Mouse (Mus musculus) thymus, postnatal 0 days (tissue): Measurements from ENCODE around the gene Ccl22. TPM values are rescaled to one million over a fixed set of nuclear protein-coding genes. Genes with fewer than 3 reads are reported as not detected.

ENCODE experiments used
- DNase-seq: peaks from one replicate; pipeline ENCODE4 v3.0.0-alpha.2; 2015; ENCODE audit warnings: low spot score
- polyA plus RNA-seq: library from polyadenylated mRNA; unstranded; fragments of >200 nt; fragmentation: Nextera tagmentation; extraction: Ambion mirVana; gene quantifications from 2 replicates; pipeline ENCODE4 v1.2.1, GENCODE M21; 2015

The Ccl22 gene
- polyA plus RNA-seq, result 24.8 and 28.7 TPM in 2 replicates

GRCm38 (mm10) chr8:94745476-94746184 lies at the start of gene Ccl22:
Gene Ccl22, plus strand, starts transcription at chr8:94745590.
- DNase-seq, result no peak

DNA sequence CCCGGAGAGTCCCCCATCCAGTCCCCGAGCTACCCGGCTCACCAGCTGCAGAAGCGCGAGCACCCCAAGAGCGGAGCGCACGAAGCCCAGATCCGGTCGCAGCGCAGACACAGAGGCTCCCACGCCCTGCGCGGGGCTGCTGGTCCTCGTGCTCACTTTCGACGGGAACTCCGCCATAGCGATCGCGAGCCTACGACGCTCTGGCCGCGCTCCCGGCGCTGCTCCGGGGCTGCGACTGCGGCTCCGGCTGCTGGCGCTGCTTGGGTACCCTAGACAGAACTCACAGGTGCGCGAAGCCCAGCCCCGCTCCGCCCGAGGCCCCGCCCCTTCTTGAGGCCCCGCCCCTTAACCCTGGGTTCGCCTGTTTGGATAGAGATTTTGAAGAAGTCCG lies 49.4 kb upstream of the Ccl22 start, which contains the start of gene Pllp:
Pllp (minus strand) TSS at position 285 of the 391 bp plus-strand sequence.
- peak; percentile 44 for DNase-seq

- no peak for DNase-seq
These were observed 48.8 kb upstream of the Ccl22 start for GRCm38 (mm10) chr8:94696566-94696965.

GRCm38 (mm10) chr8:94697956-94698355 lies 47.4 kb upstream of the Ccl22 start:
- no peak for DNase-seq

DNA sequence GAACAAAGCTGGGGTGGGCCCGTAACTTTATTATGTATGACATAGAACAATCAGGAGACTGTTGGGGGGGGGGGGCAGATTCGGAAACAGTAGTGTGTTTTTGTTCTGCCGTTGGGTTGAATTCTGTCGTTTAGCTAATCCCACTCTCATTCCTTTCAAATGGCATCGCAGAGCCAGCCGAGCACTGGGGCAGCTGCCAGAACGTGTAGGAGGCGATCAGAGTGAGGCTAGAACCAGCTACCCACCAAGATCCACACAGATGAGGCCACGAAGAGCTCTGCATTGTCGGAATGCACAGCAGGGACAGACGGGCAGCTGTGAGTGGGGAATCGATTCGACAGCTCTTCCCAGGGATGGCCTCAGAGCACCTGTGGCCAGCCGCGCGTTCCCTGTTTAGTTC lies 46.0 kb upstream of the Ccl22 start:
- DNase-seq, result no peak

DNA sequence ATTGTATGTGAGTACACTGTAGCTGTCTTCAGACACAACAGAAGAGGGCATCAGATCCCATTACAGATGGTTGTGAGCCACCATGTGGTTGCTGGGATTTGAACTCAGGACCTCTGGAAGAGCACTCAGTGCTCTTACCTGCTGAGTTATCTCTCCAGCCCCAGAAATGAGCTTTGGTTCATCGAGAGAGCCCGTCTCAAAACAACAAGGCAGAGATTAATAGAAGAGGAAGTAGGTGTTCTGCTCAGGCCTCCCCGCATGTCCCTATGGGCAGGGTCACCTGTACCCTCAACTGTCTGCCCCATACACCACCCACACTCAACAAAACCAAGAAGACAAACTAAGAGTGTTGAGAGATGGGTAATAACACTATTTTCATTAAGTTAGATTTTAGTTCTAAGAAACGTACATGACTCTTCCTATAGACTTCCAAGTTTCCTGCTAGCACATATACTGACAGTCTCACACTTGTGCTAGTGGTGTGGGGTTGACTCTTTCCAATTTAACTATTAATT lies 44.9 kb upstream of the Ccl22 start:
- no peak for DNase-seq

- no peak for DNase-seq
These were observed 43.2 kb upstream of the Ccl22 start for GRCm38 (mm10) chr8:94702156-94702555.

DNA sequence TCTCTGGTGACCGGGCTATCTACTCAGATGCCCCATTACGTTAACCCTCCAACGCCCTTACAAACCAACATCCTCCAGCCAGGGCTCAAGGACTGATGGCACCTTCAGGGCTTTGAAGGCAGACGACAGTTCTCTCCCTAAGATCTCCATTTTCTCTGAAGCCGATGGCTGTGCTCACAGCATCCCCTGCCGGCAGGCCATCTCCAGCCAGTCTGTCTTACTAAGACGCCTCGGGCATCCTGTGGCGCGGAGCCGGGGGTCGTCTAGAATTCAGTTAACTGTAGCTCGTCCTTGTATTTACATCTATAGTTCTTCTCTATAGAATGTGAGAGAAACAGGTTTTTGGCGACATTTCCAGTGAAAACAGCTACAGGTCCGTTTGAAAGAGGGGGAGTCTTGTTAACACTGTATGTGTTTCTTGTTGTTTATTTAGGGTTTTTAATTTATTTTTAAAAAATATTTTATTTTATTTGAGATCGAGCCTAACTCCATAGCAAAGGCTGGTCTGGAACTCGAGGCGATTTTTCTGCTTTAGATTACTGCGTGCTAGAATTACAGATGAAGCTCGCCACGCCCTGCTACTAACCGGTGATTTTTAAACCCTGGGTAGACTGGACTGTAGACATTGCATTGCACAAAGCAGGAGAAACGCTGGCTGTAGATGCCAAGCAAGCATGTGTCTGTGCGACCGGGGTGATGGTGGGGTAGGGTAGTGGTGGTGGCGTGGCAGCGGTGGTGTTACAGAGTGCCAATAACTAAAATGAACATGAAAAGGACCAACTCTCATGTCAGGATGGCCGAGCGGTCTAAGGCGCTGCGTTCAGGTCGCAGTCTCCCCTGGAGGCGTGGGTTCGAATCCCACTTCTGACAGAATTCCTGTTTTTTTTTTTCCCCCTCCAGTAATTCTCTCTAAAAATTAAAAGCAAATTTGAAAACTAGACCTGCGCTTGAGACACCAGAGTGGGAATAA lies 42.3 kb upstream of the Ccl22 start:
- peak; percentile 79 for DNase-seq

GRCm38 (mm10) chr8:94703972-94704668 lies 41.3 kb upstream of the Ccl22 start:
- peak; percentile 98 for DNase-seq

- DNase-seq, result no peak
These were observed 40.8 kb upstream of the Ccl22 start for GRCm38 (mm10) chr8:94704669-94704984.

DNA sequence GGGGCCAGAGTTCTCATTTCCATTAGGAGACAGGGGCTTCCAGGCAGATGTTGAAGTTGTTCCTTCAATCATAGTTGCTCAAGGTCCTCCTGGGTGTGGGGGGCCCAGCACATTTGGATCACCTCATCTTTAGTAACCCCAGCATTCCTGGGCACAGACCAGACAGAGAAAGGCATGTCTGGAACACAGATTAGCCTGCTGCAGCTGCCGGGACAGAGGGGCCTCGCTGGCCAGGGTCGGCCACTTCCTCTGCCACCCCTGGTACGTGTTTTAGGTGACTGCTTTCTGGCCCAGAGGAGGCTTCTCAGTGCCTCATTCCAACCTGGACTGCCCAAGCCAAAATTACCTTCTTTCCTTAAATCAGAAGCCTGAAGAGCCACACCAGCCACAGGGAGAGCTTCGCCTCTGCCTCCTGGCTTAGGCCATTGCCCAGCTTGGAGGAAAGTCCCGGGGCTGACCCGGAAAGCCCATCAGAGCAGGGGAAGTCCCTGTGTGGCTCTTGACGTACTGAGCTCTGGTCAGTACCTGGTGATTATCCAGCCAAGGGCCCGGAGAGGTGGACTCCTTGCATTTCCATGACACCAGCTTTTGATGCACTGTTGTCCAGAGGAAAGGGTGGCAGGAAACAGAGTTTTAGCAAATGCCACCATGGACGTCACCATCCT lies 39.7 kb upstream of the Ccl22 start:
- DNase-seq, result no peak

DNA sequence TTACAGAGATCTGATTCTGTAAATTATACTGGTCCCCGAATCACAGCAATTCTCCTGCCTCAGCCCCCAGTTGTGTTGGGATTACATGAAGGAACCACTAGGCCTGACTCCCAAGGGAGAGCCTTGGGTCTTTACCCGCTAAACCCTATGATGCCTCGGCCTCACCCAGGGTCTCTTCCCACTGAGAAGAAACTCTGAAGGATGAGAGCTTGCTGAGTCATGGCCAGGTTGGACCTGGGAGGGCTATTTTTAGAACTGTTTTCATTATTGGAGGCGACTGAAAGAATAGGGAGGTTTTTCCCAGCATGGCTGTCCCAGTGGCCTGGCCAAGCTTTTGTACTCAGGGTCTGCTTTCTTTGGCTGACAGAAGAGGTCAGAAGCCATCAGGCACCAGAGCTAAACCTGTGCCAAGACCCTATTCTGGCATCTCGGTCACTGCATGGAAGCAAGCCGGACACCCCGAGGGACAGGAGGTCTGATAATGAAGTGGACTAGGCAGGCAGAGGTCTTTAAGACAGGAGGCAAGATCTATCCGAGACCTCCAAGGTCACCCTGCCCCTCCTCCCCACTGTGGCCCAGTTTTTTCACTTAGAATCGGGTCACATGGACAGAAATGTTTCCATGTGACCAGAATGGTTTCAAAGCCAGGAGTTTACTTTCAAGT lies 38.5 kb upstream of the Ccl22 start:
- no peak for DNase-seq

GRCm38 (mm10) chr8:94710336-94710735 lies 35.1 kb upstream of the Ccl22 start:
- no peak for DNase-seq

GRCm38 (mm10) chr8:94711160-94711718 lies 34.2 kb upstream of the Ccl22 start:
- no peak for DNase-seq

- no peak for DNase-seq
These were observed 30.8 kb upstream of the Ccl22 start for GRCm38 (mm10) chr8:94714556-94714955.

DNA sequence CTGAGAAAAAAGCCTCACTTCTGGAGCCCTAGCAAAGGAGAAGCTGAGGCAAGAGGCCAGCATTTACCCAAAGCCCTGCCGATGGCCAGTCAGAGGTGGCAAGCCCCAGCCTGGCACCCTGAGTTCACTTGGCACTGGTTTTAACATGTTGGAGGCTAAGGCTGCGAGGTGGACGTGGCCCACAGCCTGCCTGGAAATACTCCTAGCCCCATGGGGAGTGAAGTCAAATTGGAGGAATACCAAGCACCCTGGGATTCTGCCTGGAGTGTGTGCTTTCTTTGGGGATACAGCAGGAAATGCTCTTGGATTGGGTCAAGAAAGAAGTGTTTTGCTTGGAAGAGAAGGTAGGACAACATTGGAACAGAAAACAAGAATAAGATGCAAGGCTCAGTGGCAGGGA lies 29.5 kb upstream of the Ccl22 start:
- no peak for DNase-seq

- no peak for DNase-seq
These were observed 28.5 kb upstream of the Ccl22 start for GRCm38 (mm10) chr8:94716841-94717240.

DNA sequence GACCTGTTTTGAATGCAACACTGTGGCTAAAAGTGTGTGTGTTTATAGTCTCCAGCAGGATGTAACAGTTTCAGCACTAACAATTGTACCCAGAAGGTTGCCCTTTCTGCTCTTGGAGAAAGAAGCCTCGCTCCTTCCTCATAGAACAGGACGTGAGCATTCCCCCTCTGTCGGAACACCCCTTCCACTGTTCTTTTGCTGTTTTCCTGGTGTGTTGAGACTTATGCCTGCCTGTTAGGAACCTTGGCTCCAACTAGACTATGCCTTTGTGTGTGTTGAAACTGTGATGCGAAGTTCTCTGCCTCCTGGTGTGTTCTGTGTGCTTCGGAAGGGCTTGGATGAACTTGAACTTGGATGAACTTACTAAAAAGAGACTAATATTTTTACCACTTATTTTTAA lies 19.4 kb upstream of the Ccl22 start:
- DNase-seq, result no peak

- no peak for DNase-seq
These were observed 16.1 kb upstream of the Ccl22 start for GRCm38 (mm10) chr8:94729301-94729700.

DNA sequence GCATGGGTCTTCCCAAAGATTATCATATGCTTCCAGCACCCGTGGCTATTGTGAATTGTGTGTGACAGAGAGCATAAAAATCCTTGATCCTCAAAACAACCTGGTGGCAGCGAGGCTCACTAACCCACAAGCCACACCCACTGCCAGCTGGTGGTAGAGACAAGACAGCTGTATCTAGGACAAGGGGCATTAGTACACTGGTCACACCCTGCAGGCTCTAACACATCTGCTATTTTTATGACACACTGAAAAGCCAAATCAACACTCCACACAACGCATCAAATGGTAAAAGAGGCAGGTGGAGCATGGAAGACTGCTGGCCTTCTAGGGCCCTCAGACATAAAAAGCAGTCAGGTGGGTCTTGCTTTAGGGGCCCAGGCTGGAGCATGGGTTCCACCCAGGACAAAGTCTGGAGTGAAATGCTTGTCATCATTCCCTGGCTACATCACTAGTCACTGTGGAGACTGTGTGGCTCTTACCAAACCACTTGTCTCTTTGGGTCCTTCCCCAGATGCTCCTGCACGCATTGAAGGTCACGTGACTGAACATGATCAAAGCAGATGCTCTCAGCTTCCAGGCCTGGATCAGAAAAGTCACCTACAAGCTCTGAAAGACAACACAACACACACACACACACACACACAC lies 11.4 kb upstream of the Ccl22 start:
- DNase-seq, result peak; percentile 11
